Mouse (Mus musculus) megakaryocyte-erythroid progenitor cell, adult 5-6 weeks (primary cell): ENCODE measurements around the gene Sco1. TPM values are rescaled to one million over a fixed set of nuclear protein-coding genes. Genes with fewer than 3 reads are reported as not detected.
"Not testable (repeated sequence)": the region's sequence is repeated elsewhere in the genome, so short reads cannot be mapped to it uniquely, and the experiment has no call there.

Experiments used
- ATAC-seq: replicated peaks from 2 replicates; pipeline ENCODE4 v1.8.0; 2016; ENCODE audit warnings: mild to moderate bottlenecking, inconsistent platforms; ENCODE audit not compliant: severe bottlenecking, poor library complexity, low FRiP score, low TSS enrichment
- total RNA-seq, 2 experiments: library from RNA; stranded (forward) in 1 of 2; stranded (reverse) in 1 of 2; fragments of 200-1000, 215-1000 nt in 1 of 2; fragments of >200 nt in 1 of 2; fragmentation: Nextera tagmentation in 1 of 2; gene quantifications; 2 replicates each; pipeline ENCODE4 v1.2.3; 2014 to 2017

Gene Sco1
- total RNA-seq (2014; fragmentation: Nextera tagmentation) (5.1 and 11.9 TPM in 2 replicates), total RNA-seq (2017) (27.2 and 30.7 TPM in 2 replicates)

DNA sequence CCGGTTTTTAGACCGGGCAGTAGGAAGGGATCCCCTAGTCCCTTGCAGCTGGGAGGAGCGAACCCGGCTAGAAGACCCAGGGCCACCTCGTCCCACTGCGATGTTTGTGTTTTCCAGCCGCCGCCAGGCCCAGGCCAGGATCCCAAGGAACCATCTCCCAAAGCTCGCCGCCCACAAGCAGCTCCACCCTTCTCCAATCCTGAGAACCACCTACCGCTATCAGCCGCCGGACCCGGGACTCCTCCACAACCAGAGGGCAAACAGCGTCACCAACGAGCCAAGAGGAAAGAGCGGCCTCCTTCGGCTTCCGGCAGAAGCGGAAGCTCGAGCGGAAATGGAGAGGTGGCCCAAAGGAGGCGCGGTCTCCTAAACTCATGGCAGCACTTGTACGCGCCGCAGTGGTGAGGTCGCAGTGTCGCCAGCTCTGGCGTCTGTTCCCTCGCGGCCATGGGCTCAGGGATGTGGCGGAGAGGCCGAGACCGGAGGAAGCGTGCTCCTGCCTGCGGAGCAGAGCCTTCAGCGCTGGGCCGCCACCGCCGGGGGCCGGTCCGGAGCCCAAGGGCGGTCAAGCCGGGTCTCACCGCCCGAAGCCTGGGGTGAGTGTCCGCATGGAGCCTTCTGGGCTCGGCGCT, at the start of gene Sco1, which contains the start of gene Adprm:
Gene Sco1, plus strand, starts transcription at position 350 of the 632 bp plus-strand sequence.
Gene Adprm, minus strand, starts transcription at position 274 of the 632 bp plus-strand sequence.
- ATAC-seq = peak; percentile 99

DNA sequence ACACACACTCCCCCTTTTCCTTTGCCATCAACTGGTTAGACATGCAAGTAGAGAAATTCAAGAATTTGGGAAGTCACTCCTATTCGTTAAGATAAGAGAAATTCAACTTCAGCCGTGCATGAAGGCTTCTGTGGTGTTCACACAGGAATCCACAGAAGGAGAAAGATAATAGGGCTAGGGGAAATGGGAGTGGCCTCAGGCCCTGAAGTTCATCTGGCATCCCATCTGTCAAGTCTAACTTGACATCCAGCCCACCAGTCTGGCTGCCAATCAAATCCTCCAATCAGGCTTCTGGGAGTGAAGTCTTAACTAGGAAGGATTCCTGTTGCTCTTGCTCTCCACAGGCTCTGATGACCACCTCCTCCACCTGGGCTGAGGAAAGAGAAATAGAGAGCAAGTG, 49.6 kb upstream of the Sco1 start:
- no peak for ATAC-seq

DNA sequence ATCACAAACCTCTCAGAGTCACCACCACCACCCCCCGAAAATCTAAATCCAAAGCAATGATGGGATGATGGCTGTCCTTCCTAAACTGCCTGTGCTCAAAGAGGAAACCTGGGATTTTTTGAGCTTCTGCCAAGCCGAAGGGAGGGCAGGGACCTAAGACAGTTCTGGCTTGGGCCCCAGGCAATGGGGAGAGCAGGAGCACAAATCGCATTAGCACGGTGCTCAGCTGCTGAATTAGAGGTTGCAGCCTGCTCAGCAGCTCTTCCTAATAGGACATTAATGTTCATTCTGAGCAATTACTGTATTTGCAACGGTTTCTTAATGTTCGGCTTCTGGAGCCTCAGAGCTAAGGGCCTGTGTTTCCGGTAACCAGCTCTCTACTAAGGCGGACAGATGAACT, 44.5 kb upstream of the Sco1 start:
- no peak for ATAC-seq

DNA sequence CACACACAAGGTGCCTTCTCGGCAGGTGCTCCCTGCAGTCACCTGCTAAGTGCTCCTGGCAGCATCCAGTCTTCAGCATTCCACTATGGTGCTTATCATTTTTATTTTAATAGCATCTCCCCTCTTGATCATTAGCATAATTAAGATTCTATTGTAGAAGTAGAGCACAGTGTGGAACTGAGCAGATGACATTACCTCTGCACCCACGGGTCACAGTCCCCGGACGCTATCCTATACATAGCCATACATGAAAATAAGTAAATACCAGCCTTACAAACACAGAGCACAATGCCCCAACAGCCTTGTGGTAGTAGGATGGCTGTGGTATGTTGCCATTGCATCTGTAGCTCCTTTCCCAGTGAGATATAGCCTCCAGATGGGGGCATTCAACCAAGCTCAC, 43.9 kb upstream of the Sco1 start:
- no peak for ATAC-seq

DNA sequence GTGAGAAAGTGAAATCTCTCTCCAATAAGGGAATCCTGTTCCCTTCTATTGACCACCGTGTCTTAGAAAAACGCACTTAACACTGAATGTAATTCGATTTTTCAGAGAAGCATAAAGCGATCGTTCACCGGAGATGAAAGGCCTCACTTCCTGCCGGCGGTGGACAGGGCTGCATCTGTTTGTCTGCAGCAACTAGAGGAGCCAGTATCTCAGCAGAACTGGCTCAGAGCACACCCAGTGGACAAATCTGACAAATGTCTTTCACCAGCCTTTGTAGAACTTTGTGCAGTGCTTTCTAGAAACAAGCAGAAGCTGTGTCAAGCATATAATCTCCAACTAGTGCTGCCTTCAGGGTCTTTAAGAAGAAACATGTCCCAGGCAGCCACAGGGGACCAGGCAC, 42.0 kb upstream of the Sco1 start:
- ATAC-seq = no peak

DNA sequence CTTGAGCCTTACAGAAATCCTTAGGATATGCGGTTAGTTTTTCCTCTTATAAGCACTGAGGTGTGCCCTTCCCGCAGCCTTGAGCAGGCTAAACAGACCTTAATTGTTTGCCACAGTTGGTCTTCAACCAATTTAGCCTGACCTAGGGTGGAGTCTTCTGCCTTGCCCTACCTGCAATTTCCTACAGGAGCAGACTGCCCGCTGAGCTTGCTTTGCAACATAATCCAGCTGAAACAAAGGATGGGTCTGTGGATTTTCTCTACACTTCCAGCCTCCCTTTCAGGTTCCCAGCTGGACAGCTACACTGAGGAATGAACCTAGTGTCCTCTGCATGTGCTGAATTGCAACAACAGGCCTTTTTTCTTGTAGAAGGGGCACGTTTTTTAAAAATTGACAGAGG, 40.8 kb upstream of the Sco1 start:
- ATAC-seq = no peak

DNA sequence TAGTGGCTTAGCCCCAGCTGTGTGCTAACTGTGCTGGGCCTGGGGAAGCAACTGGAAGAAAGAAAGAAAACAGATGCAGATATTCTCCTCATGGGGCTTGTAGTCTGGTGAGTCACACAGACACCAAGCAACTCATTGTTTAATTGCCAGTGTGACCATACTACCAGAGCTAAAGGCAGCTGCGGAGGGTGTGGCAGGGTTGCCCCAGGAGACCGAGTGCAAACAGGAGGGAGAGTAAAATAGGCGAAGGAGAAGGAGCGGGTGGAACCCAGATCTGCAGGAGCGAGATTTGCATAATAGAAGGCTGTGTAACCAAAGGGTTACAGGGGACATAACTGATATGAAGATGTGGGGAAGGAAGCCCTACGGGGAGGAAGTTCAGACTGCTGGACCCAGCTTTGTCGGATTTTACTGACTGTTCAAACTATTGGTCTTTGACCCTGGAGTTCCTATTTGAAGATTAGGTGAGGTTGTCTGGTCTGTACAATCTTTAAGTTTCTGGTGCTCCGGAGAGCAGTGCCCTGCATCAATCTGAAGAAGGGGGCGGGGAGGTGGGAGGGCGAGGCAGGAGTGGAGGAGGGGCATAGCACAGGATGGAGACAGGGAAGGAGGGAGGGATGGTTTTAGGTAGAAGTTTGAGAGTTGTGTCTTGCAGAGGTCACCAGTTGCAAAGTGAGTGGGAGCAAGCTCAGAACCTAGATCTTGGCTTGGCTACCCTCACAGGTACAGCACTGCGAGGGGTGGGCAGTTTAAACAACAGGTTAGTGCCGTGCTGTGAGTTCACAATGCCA, 34.5 kb upstream of the Sco1 start:
- no peak for ATAC-seq

DNA sequence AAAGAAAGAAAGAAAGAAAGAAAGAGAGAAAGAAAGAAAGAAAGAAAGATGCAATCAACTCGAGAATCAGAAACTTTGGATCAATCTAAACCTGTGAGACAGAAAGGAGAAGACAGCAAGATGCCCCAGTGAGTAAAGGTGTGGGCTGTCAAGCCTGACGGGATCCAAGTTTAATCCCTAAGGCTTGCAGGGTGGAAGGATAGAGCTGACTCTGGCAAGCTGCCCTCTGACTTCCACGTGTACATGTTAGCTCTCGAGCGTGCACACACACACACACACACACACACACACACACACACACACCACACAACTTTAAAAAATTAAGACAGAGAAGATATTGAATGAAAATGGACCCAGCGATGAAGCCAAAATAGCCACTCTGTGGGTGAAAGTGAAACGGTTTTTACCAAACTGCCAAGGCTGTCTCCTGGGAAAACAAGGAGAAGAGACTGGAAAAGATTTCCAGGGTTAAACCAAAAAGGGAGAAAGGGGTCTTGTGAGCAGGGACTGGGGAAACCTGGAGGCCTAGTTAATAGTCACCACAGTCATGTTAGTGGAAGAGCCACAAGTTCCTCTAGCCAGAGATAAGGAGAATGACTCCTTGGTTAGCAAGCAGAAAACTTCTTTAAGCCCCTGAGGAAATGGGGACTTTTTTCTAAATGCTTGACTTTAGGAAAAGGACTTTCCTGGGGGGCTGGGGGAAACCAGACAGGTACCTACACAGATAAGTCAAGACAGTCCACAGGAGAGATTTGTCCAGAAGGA, 32.6 kb upstream of the Sco1 start:
- ATAC-seq = no peak

DNA sequence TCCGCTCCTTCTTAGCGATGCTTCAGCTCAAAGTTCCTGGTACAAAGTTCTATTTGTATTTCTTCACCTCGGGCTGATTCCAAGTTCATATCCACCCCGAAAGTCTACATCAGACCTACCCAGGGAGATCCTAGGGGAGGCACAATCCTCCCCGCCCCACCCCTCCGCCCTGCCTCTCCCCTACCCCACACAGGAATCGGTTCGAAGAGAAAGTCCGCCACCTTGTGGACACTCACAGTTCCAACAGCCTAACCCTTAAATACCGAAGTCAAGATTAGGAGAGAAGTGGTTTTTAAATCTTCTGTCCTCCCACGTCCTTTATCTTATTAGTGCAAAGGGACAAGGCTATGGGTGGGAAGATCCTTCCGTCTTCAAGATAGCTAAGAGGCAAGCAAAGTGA, 31.5 kb upstream of the Sco1 start:
- peak; percentile 43; the same call in 1 of the 2 replicates for ATAC-seq

DNA sequence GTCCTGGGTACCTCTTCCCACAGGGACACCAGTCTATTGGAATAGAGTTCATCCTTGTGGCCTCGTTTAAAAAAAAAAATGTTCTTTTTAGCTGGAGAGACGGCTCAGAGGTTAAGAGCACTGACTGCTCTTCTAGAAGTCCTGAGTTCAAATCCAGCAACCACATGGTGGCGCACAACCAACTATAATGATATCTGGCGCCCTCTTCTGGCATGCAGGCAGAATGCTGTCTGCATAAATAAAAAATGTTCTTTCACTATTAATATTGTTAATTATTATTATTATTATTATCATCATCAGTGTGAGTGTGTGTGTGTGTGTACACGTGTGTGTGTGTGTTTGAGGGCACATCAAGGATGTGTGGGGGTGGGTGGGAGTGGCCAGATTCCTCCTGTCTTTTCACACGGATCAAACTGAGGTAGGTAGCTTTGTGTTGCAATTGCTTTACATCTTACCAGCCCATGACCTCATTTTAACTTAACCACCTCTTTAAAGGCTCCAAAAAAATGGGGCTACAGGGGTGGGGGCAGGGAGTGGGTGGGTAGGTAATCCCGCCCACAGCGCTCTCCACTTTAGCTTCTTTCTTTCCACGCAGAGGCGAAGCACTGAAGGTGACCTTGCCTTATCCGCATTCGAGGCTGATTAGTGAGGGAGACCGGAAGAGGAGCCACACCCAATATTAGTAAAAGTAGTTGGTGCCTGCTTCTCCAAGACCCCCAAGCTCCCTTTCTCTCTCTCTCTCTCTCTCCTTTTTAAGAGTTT, 29.9 kb upstream of the Sco1 start:
- no peak for ATAC-seq

DNA sequence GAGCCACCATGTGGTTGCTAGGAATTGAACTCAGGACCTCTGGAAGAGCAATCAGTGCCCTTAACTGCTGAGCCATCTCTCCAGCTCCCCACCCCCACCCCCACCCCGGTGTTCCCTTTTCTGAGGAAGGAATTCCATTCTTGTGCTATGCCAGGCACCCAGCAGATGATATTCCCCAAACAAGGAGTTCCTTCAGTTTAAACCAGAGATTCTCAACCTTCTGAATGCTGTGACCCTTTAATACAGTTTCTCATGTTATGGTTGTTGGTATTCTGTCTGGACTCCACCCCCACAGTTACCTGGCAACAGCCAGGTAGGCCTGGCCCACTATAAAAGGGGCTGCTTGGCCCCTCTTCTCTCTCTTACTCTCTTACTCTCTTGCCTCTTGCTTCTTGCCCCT, 29.3 kb upstream of the Sco1 start:
- ATAC-seq = not testable (repeated sequence)

DNA sequence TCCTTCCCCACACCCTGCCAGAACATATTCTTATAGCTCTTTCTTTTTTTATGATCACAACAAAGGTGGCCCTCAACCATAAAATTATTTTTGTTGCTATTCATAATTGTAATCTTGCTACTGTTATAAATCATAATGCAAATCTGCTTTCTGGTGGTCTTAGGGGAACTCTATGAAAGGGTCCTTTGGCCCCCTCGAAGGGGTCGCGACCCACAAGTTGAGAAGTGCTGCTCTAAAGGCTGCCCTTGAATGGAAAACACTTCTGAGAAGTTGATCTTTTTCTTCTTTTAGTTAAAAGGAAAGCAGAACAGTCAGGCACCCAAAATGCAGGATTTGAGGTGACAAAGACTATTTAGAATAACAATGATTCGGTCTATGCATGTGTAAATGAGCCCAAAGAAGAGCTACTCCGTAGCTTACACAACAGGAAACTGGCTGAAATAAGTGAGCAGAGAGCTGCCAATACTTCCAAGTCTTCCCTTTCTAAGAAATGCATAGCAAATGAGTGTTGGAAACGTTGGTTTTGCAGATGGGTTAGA, 28.6 kb upstream of the Sco1 start:
- no peak for ATAC-seq

DNA sequence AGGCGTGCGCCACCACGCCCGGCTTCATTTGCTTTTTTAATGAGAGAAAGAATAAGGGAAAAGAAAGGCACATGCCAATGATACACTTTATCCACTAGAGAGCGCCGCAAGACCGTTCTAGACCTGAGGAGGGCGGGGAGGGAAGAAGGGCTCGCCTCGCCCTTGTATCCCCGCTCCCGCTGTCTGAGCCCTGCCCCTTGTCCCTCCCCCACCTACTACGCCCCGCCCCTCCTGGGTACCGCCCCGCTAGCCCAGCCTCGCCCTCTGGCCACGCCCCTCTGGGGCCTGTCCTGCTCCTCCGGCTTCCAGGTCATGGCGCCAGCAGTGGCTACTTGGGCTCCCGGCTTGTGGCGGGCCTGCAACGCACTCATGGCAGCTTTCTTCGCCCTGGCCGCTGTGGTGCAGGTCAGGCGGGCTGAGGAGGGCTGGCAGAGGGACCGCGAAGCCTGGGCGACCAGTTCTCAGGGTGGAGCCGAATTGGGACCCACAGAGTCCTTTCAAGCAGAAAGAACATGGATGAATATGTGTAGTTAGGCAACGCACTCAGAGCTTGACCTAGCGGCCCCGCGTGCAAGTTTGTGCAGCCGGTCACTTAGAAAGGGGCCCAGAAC, 27.5 kb upstream of the Sco1 start, which contains the start of gene Tmem220:
Gene Tmem220, plus strand, starts transcription at position 288 of the 611 bp plus-strand sequence.
- ATAC-seq = peak; percentile 99

DNA sequence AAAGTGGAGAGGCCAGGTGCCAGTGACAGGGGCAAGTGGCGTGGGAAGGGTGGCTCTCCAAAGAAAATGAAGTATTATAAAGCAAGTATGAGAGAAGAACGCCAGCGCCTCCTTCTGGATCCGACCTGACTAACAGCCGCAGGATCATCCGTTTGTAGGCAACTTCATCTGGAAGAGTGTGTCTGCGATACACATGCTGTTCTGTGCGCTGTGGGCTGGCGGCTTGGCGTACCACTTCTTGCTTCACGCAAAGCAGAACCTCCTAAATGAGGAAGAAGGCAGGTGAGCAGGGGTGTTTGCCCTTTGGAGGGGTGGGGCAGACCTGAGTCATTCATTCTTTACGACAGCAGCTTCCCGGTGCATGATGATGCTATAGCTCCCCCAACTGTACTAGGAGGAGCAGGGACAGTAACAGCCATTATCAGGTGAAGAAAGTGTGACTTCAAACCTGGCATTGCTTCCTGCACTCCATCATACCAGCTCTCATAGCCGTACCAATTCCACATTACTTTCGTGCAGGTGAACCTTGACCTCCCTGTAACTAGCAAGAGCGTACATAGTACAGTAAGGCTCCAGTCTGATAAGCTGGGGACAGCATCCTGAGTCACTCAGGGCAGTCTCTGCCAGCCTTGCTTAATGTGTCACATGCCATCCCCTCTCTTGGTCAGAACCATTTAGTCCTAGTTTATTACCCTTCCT, 21.4 kb upstream of the Sco1 start:
- ATAC-seq = no peak

DNA sequence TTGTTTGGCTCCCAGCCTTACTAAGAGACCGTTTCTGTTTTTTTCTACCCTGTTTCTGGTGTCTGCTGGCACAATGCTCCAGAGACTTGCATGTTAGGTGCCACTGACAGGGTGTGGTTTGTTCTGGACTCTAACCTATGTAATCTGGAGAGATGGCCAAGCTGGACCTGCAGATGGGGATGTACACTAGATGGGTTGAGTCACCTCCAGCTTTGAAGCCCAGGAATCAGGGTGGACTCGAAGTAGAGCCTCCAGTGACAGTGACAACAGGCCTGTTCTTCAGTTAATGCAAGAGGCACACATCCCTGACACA, 20.9 kb upstream of the Sco1 start:
- ATAC-seq = no peak

DNA sequence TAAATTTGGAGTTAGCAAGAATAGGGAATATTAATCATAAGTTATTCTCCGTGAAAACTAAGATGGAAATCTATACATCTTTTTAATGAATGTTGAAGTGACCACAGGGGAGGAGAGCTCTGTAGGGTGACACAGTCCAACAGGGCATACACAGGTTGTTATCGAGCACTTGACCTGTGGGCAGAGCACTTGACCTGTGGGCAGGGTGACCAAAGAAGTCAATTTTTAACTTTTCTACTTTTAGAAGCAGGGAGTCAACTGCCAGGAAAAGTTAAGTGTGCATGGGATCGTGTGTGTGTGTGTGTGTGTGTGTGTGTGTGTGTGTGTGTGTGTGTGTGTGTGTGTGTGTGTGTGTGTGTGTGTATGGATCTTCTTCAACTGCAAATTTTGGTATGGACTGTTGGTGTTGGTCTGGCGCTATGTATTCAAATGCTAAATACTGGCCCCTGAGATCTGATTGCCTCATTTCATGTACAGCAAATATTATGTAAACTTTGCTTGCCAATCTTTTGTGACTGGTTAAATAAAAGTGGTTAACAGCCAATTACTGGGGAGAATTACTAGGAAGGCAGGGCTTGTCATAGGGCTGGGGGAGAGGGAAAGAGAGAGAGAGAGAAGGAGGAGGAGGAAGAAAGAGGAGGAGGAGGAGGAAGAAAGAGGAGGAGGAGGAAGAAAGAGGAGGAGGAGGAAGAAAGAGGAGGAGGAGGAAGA, 17.5 kb upstream of the Sco1 start:
- ATAC-seq = no peak

DNA sequence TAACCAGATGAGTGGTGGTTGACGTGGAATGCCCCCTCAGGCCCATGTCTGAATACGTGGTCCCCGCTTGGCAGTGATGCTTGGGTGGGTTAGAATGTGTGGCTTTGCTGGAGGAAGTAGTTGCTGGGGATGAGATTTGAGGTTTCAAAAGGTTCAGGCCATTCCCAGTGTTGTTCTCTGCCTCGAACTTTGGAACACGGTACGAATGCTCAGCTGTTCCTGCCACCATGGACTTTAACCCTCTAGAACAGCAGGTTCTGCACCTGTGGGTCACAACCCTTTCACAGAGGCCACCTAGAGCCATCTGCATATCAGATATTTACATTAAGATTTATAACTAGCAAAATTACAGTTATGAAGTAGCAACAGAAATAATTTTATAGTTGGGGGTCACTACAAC, 16.2 kb upstream of the Sco1 start:
- ATAC-seq = no peak

DNA sequence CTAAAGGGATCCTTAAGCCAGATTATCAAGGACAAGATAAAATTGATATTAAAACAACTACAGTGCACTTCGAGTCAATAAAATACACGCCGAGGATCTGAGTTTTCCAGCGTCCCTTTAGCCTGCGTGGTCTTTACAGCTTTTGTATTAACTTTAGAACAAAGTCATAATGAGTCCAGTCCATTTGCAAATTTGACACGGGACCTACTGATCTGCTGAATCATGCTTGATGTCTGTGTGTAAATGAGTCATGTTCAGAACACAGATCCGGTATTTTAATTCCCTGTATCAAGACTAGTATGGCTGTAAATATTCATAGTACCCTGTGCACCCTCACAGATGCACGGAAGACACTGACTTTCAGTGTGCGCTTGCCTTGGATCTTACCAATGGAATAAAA, 15.6 kb upstream of the Sco1 start:
- no peak for ATAC-seq
